Mouse (Mus musculus) lung, embryonic 16.5 days (tissue): ENCODE results near the gene Fam171a2. TPM values are rescaled to one million over a fixed set of nuclear protein-coding genes. Genes with fewer than 3 reads are reported as not detected.
"Not testable (repeated sequence)": the region's sequence is repeated elsewhere in the genome, so short reads cannot be mapped to it uniquely, and the experiment has no call there.

ENCODE experiments used
- ATAC-seq: fragments of 200-750 bp; cut with Nextera tagmentation; 2 replicates; pipeline ENCODE4 v1.8.0; 2017; ENCODE audit warnings: low read depth, mild to moderate bottlenecking, moderate library complexity
- H3K27ac ChIP-seq: fragments of 300-500 bp; sonication (generic); 2 replicates; pipeline ENCODE4 v1.5.1; 2014; ENCODE audit warnings: mild to moderate bottlenecking, control low read depth, low read length
- H3K27me3 ChIP-seq: fragments of 300-500 bp; sonication (generic); 2 replicates; pipeline ENCODE4 v1.6.1; 2014; ENCODE audit warnings: low read depth, low read length, mixed read lengths; ENCODE audit not compliant: control insufficient read depth, insufficient read depth
- H3K36me3 ChIP-seq: fragments of 300-500 bp; sonication (generic); 2 replicates; pipeline ENCODE4 v1.6.1; 2014; ENCODE audit warnings: low read length; ENCODE audit not compliant: control insufficient read depth, insufficient read depth
- H3K4me1 ChIP-seq: fragments of 300-500 bp; sonication (generic); replicated peaks from 2 replicates; pipeline ENCODE4 v1.6.1; 2014; ENCODE audit warnings: low read length, mixed read lengths; ENCODE audit not compliant: control insufficient read depth, insufficient read depth
- H3K4me2 ChIP-seq: fragments of 300-500 bp; sonication (generic); 2 replicates; pipeline ENCODE4 v1.6.1; 2014; ENCODE audit warnings: low read depth, low read length, control low read depth
- H3K4me3 ChIP-seq: fragments of 300-500 bp; sonication (generic); 2 replicates; pipeline ENCODE4 v1.5.1; 2014; ENCODE audit warnings: mild to moderate bottlenecking, low read length, control low read depth
- H3K9ac ChIP-seq: fragments of 300-500 bp; sonication (generic); 2 replicates; pipeline ENCODE4 v1.6.1; 2014; ENCODE audit warnings: low read length, control low read depth
- H3K9me3 ChIP-seq: fragments of 300-500 bp; sonication (generic); 2 replicates; pipeline ENCODE4 v1.6.1; 2016; ENCODE audit warnings: low read length; ENCODE audit not compliant: control insufficient read depth
- WGBS: fragments of 180-500 bp; shearing (Covaris S2); extraction: QIAGEN DNeasy Blood & Tissue Kit; methylation state at CpG from one replicate; pipeline ENCODE4 v1.1.7; 2014; 5-methylcytosine and 5-hydroxymethylcytosine counted together
- microRNA-seq: library from miRNA; unstranded; fragments of <30 nt; microRNA quantifications from one replicate; pipeline ENCODE4, GENCODE M21; 2016
- polyA plus RNA-seq: library from polyadenylated mRNA; unstranded; fragments of >200 nt; fragmentation: Nextera tagmentation; extraction: Ambion mirVana; gene quantifications from 2 replicates; pipeline ENCODE4 v1.2.1, GENCODE M21; 2015

Fam171a2 gene
- polyA plus RNA-seq, 1 experiment from 2014 or later, result 3.9 TPM

DNA sequence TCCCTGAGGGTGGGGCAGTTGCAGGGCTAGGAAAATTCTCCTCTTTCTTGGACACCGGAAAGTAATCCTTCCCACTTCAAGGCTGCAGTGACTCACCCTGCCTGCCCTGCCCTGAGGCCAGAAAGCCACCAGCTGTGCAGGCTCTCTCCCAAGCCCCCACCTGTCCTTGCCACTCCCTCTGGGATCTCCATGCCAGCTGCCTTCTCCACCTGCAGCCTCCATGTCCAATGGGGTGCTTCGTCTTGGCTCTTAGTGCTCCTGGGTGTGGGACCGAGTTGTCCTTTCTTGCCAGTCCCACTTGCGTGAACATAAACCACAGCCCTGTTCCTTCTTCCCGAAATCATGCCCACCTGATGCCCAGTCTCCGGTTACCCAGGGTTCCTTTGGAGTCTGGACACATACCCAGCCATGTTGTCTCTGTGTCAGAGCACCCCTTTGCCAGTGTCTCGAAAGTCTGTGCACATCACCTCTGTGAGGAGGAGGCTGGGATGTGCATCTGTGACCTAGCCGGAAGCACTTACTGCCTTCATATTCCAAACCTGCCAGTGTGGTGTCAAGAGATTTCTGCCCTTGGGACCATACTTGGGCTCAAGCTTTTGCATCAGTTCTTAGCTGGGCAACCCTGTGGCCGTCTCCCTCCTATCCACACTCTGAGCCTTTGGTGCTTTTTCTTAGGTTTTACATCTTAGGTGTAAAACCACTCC is 52.9 kb downstream of the Fam171a2 start:
- 77% methylated on average over 9 of the region's 9 CpGs for WGBS
- no peak for ATAC-seq
- no peaks in the 10 kb centered on the region; the same call in 1 of the 2 replicates for H3K9me3 ChIP-seq
- H3K4me2 ChIP-seq, result no peak overlapping the region
- no peaks in the 10 kb centered on the region for H3K36me3 ChIP-seq
- H3K9ac ChIP-seq, result no peak overlapping the region
- peaks cover 37% of the 10 kb centered on the region for H3K27me3 ChIP-seq
- no peak overlapping the region for H3K27ac ChIP-seq
- peaks cover 24% of the 10 kb centered on the region for H3K4me1 ChIP-seq
- no peak overlapping the region for H3K4me3 ChIP-seq

DNA sequence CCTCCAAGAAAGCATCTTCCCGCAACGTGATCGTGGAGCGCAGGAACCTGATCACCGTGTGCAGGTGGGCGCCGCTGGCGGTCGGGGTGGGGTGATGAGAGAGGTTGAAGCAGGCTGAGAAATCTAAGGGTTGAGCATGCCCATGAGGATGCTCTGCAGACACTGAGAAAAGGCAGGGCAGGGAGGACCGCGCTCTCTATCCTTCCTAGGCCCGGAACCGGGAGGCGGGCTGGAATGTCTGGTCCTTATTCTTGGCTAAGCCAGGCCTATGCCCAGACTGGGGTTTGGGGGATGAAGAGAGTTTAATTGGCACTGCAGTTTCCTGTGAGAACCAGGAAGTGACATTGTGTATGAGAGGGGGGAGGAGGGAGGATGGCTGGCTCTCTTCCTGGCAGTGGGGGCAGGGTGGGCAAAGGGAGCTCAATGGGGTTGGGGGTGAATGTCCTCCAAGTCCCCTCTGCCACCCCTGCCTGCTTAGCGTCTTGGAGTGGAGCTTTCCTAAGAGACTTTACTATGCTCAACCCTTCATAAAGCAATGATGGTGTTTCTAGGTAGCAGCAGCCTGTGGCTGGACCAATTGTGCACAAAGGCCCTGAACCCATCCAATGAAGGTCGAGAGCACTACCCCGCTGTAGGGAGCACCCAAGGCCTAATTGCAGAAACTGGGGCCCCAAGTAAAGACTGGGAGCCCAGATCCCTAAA is 53.6 kb downstream of the Fam171a2 start:
- 0 out of 2 replicates have a peak, but pooled peaks have one; percentile 15 for ATAC-seq
- H3K4me3 ChIP-seq, result peak overlapping the region; percentile 48
- H3K27ac ChIP-seq, result no peak overlapping the region
- H3K9me3 ChIP-seq, result no peaks in the 10 kb centered on the region; the same call in 1 of the 2 replicates
- H3K4me1 ChIP-seq, result peaks cover 17% of the 10 kb centered on the region
- H3K36me3 ChIP-seq, result no peaks in the 10 kb centered on the region
- peak overlapping the region; percentile 43 for H3K9ac ChIP-seq
- WGBS, result 7% methylated on average over 17 of the region's 17 CpGs
- peak overlapping the region; percentile 88 for H3K4me2 ChIP-seq
- peaks cover 30% of the 10 kb centered on the region for H3K27me3 ChIP-seq

DNA sequence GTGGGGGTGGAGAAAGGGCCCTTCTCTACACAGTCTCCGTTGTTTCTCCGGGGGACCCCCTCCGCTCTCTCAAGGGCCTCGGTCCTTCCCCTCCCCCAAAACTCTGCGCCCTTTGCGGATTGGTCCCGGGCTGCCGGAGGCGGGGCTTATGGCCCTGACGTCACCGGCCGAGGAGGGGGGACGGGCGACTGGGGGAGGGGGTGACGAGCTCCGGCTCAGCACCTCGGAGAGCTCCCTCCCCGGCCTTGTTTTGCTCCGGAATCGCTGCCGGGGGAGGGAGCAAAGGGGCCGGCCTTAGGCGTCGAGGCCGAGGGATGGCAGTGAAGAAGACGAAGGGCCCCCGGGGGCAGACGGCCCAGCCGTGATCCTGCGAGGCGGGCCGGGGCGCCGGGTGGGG is 54.2 kb downstream of the Fam171a2 start, which contains the start of gene Rundc3a:
Gene Rundc3a (plus strand): TSS at position 166 of the 397 bp plus-strand sequence.
- peak within 1 kb of the TSS; percentile 88 for H3K4me2 ChIP-seq
- no peaks in the 10 kb centered on the region; the same call in 1 of the 2 replicates for H3K9me3 ChIP-seq
- H3K4me1 ChIP-seq, result peaks cover 17% of the 10 kb centered on the region
- no peaks in the 10 kb centered on the region for H3K36me3 ChIP-seq
- ATAC-seq, result peak; percentile 84
- H3K27me3 ChIP-seq, result peaks cover 26% of the 10 kb centered on the region
- H3K9ac ChIP-seq, result peak within 1 kb of the TSS; percentile 43
- no peak within 1 kb of the TSS for H3K27ac ChIP-seq
- peak within 1 kb of the TSS; percentile 48 for H3K4me3 ChIP-seq
- WGBS, result under 1% methylated on average over 27 of the region's 34 CpGs

DNA sequence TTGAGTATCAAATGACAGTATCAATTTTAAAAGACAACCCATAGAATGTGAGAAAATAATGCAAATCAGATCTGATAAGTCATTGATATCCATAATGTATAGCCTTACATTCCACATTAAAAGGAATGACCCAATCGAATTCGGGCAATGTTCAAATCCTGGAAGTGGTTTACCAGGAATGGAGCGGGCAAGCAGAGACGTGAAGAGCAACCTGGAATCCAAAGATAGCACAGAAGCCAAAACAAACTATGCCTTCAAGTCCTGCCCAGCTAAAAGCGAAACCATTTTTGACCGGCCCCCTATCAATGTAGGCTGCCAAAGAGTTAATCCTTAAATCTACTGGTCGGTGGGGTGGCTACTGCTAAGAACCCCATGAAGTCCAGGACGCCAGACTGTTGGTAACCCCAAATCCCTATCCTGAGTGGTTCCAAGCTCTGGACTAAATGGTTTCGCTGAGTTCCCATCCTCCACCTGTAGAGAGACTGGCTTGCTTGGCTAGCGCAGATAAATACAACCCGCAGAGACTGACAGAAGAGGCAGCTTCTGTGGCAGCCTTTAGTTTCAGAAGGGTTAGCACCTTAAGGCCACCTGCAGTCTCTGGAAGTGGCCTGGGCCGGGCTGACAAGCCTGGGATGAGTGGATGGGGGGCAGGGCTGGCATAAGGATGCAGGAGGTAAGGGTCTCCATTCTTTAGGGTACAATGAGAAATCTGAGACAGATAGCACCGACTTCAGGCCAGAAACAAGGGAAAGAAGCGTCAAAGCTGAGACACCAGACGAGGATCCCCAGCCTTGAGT is 54.8 kb downstream of the Fam171a2 start:
- H3K27me3 ChIP-seq, result peaks cover 21% of the 10 kb centered on the region
- peaks cover 17% of the 10 kb centered on the region for H3K4me1 ChIP-seq
- no peaks in the 10 kb centered on the region; the same call in 1 of the 2 replicates for H3K9me3 ChIP-seq
- no peaks in the 10 kb centered on the region for H3K36me3 ChIP-seq
- H3K4me3 ChIP-seq, result peak overlapping the region; percentile 48
- H3K4me2 ChIP-seq, result peak overlapping the region; percentile 88
- 15% methylated on average over 15 of the region's 15 CpGs for WGBS
- ATAC-seq, result peak; percentile 32; the same call in 1 of the 2 replicates
- H3K27ac ChIP-seq, result no peak overlapping the region
- no peak overlapping the region for H3K9ac ChIP-seq

DNA sequence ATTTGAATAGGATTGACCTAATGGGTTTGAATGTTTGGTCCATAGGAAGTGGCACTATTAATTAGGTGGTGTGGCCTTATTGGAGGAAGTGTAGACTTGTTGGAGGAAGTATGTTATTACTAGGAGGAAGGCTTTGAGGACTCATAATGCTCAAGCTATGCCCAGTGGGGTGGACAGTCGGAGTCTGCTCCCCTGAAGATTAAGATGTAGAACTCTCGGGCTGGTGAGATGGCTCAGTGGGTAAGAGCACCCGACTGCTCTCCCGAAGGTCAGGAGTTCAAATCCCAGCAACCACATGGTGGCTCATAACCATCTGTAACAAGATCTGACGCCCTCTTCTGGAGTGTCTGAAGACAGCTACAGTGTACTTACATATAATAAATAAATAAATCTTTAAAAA is 58.0 kb downstream of the Fam171a2 start:
- not testable (repeated sequence) for H3K27me3 ChIP-seq, ATAC-seq, H3K4me3 ChIP-seq, H3K9ac ChIP-seq, H3K36me3 ChIP-seq, H3K4me2 ChIP-seq, H3K27ac ChIP-seq, H3K9me3 ChIP-seq
- H3K4me1 ChIP-seq, result peaks cover 17% of the 10 kb centered on the region
- 77% methylated on average over 4 of the region's 5 CpGs for WGBS

Small RNA genes within 50 kb of the gene (microRNA-seq; reads per million reads assigned to microRNA genes)
- gene Mir6930, result 0.59 reads per million

Other genes with a start within 250 kb of the Fam171a2 start
- gene Hdac5, start 217.5 kb downstream of the Fam171a2 start, polyA plus RNA-seq, result 70.1 and 80.4 TPM in 2 replicates
- gene BC030867, start 198.8 kb downstream of the Fam171a2 start, polyA plus RNA-seq, result 18.7 and 19.4 TPM in 2 replicates
- 0.05 and 0.08 TPM in 2 replicates for gene Asb16, start 178.9 kb downstream of the Fam171a2 start, polyA plus RNA-seq
- gene Tmub2, start 162.8 kb downstream of the Fam171a2 start, polyA plus RNA-seq, result 52.8 and 60.2 TPM in 2 replicates
- 11.1 and 11.6 TPM in 2 replicates for gene Atxn7l3, start 151.1 kb downstream of the Fam171a2 start, polyA plus RNA-seq
- 69.6 and 73.0 TPM in 2 replicates for gene Ubtf, start 127.9 kb downstream of the Fam171a2 start, polyA plus RNA-seq
- 8.9 and 18.2 TPM in 2 replicates for gene Slc4a1, start 81.5 kb downstream of the Fam171a2 start, polyA plus RNA-seq
- 1.8 and 2.9 TPM in 2 replicates for gene Rundc3a, start 54.3 kb downstream of the Fam171a2 start, polyA plus RNA-seq
- 234 and 252 TPM in 2 replicates for gene Slc25a39, start 39.7 kb downstream of the Fam171a2 start, polyA plus RNA-seq
- 195 and 201 TPM in 2 replicates for gene Grn, start 17.4 kb downstream of the Fam171a2 start, polyA plus RNA-seq
- 12.1 TPM in 2 replicates for gene Itga2b, start 22.4 kb upstream of the Fam171a2 start, polyA plus RNA-seq
- gene Gpatch8, start 108.7 kb upstream of the Fam171a2 start, polyA plus RNA-seq, result 47.1 and 48.6 TPM in 2 replicates
- 18.4 and 23.2 TPM in 2 replicates for gene Gm11627, start 131.8 kb upstream of the Fam171a2 start, polyA plus RNA-seq
- 25.9 and 27.8 TPM in 2 replicates for gene Fzd2, start 156.7 kb upstream of the Fam171a2 start, polyA plus RNA-seq
- 0.16 and 0.19 TPM in 2 replicates for gene Meioc, start 216.0 kb upstream of the Fam171a2 start, polyA plus RNA-seq